Mouse (Mus musculus) Muller cell, postnatal 12 days (primary cell): ENCODE data around the gene Glis2.
A peak's percentile ranks its signal among the peaks of the same experiment; 100 is the strongest.

Experiments used
- DNase-seq: peaks from one replicate; pipeline ENCODE4 v3.0.0-alpha.2; 2015; ENCODE audit errors: inconsistent ontology term

Glis2 gene

GRCm38 (mm10) chr16:4658781-4659245 lies 64.3 kb downstream of the Glis2 start:
- peak; percentile 79 for DNase-seq

- no peak for DNase-seq
Observed at GRCm38 (mm10) chr16:4659326-4659725, 64.8 kb downstream of the Glis2 start.

- no peak for DNase-seq
Observed at GRCm38 (mm10) chr16:4661605-4662004, 67.1 kb downstream of the Glis2 start.

GRCm38 (mm10) chr16:4663806-4664205 lies 69.3 kb downstream of the Glis2 start:
- DNase-seq: no peak

GRCm38 (mm10) chr16:4665726-4666125 lies 71.2 kb downstream of the Glis2 start:
- DNase-seq: no peak

GRCm38 (mm10) chr16:4667190-4667808 lies 72.8 kb downstream of the Glis2 start:
- DNase-seq: peak; percentile 70

DNA sequence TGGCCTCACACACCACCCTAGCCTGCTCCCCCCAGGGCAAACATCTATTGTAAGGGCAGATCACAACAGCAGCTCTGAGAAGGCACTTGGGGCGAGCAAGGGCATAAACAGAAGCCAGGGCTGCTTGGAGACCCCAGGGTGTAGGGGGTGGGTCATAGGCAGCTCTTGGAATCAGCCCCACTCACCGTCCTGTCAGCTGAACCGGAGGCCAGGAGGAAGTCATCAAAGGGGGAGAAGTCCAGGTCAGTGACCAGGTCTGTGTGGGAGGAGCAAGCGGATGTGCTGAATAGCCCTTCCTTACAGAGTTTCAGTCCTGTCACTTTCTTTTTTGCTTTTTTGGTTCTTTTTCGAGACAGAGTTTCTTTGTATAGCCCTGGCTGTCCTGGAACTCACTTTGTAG lies 75.8 kb downstream of the Glis2 start:
- DNase-seq: no peak

GRCm38 (mm10) chr16:4674091-4674490 lies 79.6 kb downstream of the Glis2 start:
- no peak for DNase-seq
